Mouse (Mus musculus): ENCODE measurements around the gene Gtf3a. TPM values are rescaled to one million over a fixed set of nuclear protein-coding genes. Genes with fewer than 3 reads are reported as not detected.
A peak's percentile ranks its signal among the peaks of the same experiment; 100 is the strongest.

Gtf3a gene
- polyA plus RNA-seq, 1 experiment = 9.5 TPM

- Histone ChIP-seq H3K4me1 (ENCODE audit: control insufficient read depth, insufficient read depth, low read length) (peaks cover under 1% of the 10 kb centered on the region), H3K27ac (ENCODE audit: control insufficient read depth, insufficient read depth, low read depth, low read length) (no peak overlapping the region), H3K36me3 (ENCODE audit: control insufficient read depth, insufficient read depth, low read length) (no peaks in the 10 kb centered on the region), H3K4me3 (ENCODE audit: control insufficient read depth, low read depth, low read length) (no peak overlapping the region), H3K27me3 (ENCODE audit: control insufficient read depth, insufficient read depth, low read length) (no peaks in the 10 kb centered on the region)
- TF ChIP-seq POLR2A (IDR thresholded peaks at IDR 0.05; ENCODE audit: control insufficient read depth, low read depth, low read length) (no peak), CTCF (IDR thresholded peaks at IDR 0.05; ENCODE audit: control insufficient read depth, insufficient read depth, insufficient replicate concordance, low read depth, low read length) (peak; percentile 42; the same call in 1 of the 2 replicates)
These were observed 52.9 kb downstream of the Gtf3a start for GRCm38 (mm10) chr5:147001312-147001711.

- no peaks in the 10 kb centered on the region for H3K36me3 ChIP-seq (ENCODE audit: control insufficient read depth, insufficient read depth, low read length)
- H3K27ac ChIP-seq (ENCODE audit: control insufficient read depth, insufficient read depth, low read depth, low read length) = no peak overlapping the region
- TF ChIP-seq POLR2A (IDR thresholded peaks at IDR 0.05; ENCODE audit: control insufficient read depth, low read depth, low read length) (no peak), CTCF (IDR thresholded peaks at IDR 0.05; ENCODE audit: control insufficient read depth, insufficient read depth, insufficient replicate concordance, low read depth, low read length) (peak; percentile 39; the same call in 1 of the 2 replicates)
- no peaks in the 10 kb centered on the region for H3K4me1 ChIP-seq (ENCODE audit: control insufficient read depth, insufficient read depth, low read length)
- H3K27me3 ChIP-seq (ENCODE audit: control insufficient read depth, insufficient read depth, low read length) = no peaks in the 10 kb centered on the region
- H3K4me3 ChIP-seq (ENCODE audit: control insufficient read depth, low read depth, low read length) = no peak overlapping the region
These were observed 54.8 kb downstream of the Gtf3a start for GRCm38 (mm10) chr5:147003303-147003702.

Other genes with a start within 250 kb of the Gtf3a start
- gene Usp12, start 153.7 kb upstream of the Gtf3a start, polyA plus RNA-seq (2012; rRNA removed) = 23.7 and 27.7 TPM in 2 replicates
- 58.3 and 64.9 TPM in 2 replicates for gene Rpl21, start 115.8 kb upstream of the Gtf3a start, polyA plus RNA-seq (2012; rRNA removed)
- 0.84 and 1.6 TPM in 2 replicates for gene Rasl11a, start 103.6 kb upstream of the Gtf3a start, polyA plus RNA-seq (2012; rRNA removed)
- 10.3 and 11.2 TPM in 2 replicates for gene Mtif3, start 15.1 kb downstream of the Gtf3a start, polyA plus RNA-seq (2012; rRNA removed)
- 9.5 and 10.8 TPM in 2 replicates for gene Lnx2, start 127.9 kb downstream of the Gtf3a start, polyA plus RNA-seq (2012; rRNA removed)
- gene Polr1d, start 128.4 kb downstream of the Gtf3a start, polyA plus RNA-seq (2012; rRNA removed) = 136 and 138 TPM in 2 replicates
- gene Gsx1, start 240.0 kb downstream of the Gtf3a start, polyA plus RNA-seq (2012; rRNA removed) = not detected in 2 replicates

Data from testis, adult 2 months (tissue).